In the genomic region with DNA sequence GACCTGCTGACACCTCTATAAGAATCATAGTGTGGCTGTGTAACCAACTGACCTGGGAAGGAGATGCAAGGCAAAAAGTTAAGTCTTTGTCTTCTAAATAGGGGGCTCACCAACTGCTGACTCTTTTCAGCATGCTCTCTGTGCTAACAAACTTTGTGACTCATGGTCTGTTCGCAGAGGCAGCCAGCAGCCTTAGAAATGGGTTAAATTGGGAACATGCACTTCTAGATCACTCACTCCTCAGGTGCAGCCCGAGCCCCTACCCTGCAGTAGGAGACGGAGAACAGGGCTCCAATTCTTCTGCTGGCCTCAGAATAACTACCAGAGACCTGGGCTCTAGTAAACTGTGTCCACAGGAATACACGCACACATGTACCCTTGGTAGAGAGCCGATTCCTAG, we compare ENCODE assay signal across 9 mouse cellular contexts. TPM values are rescaled to one million over a fixed set of nuclear protein-coding genes. Genes with fewer than 3 reads are reported as not detected.
A peak's percentile ranks its signal among the peaks of the same experiment; 100 is the strongest.
DNase-seq lines count a peak whose midpoint lies in the region; ATAC-seq lines count a peak whose summit lies in the region.
"Had no signal": no experiment of that assay in that cellular context is flagged by ENCODE, and none has a peak within 500 bp of the region (broad histone marks: within the 10 kb centered on the region; RNA-seq: fewer than 3 reads in every experiment).

No protein-coding gene starts in this region.

- no peaks in the 10 kb centered on the region for H3K36me3 ChIP-seq in kidney, embryonic 14.5 days (ENCODE audit: control insufficient read depth, insufficient read depth, low read length)
- no peaks in the 10 kb centered on the region for H3K36me3 ChIP-seq in embryonic facial prominence, embryonic 11.5 days (replicated peaks; ENCODE audit: control insufficient read depth, insufficient read depth, low read depth, low read length)
- no peaks in the 10 kb centered on the region for H3K36me3 ChIP-seq in hindbrain, embryonic 12.5 days
- no peaks in the 10 kb centered on the region for H3K36me3 ChIP-seq in midbrain, embryonic 15.5 days (replicated peaks)
- H3K36me3 ChIP-seq: G1E had no signal

- no peak for DNase-seq in kidney, postnatal 36 days
- DNase-seq in embryonic facial prominence, embryonic 11.5 days (ENCODE audit: low spot score) = no peak
- DNase-seq in thymus, postnatal 4 days = no peak
- no peak for DNase-seq in cerebellum, adult 11-12 months

- peaks cover 7% of the 10 kb centered on the region; the same call in 1 of the 2 replicates for H3K27me3 ChIP-seq in kidney, embryonic 14.5 days (ENCODE audit: control insufficient read depth, insufficient read depth, low read length)
- H3K27me3 ChIP-seq in embryonic facial prominence, embryonic 11.5 days (ENCODE audit: control insufficient read depth, insufficient read depth, low read length) = peaks cover 7% of the 10 kb centered on the region; the same call in 1 of the 2 replicates
- peaks cover 12% of the 10 kb centered on the region for H3K27me3 ChIP-seq in hindbrain, embryonic 12.5 days
- H3K27me3 ChIP-seq in midbrain, embryonic 15.5 days (replicated peaks) = no peaks in the 10 kb centered on the region

- ATAC-seq in kidney, embryonic 14.5 days (ENCODE audit: low FRiP score, low TSS enrichment) = no peak
- no peak for ATAC-seq in embryonic facial prominence, embryonic 11.5 days (replicated peaks; ENCODE audit: insufficient number of reproducible peaks, low FRiP score, low TSS enrichment, low read depth)
- no peak for ATAC-seq in hindbrain, embryonic 12.5 days (ENCODE audit: low FRiP score)
- ATAC-seq in midbrain, embryonic 15.5 days (replicated peaks) = peak; percentile 8
- no peak for ATAC-seq in megakaryocyte progenitor cell, adult 5-6 weeks (replicated peaks; ENCODE audit: poor library complexity)

- H3K9ac ChIP-seq in kidney, embryonic 14.5 days (ENCODE audit: low read depth, low read length) = no peak overlapping the region; the same call in 1 of the 2 replicates
- no peak overlapping the region for H3K9ac ChIP-seq in embryonic facial prominence, embryonic 11.5 days (replicated peaks; ENCODE audit: low read length)
- H3K9ac ChIP-seq in hindbrain, embryonic 12.5 days = peak overlapping the region; percentile 73
- peak overlapping the region; percentile 81 for H3K9ac ChIP-seq in midbrain, embryonic 15.5 days

- peak overlapping the region; percentile 74 for H3K4me2 ChIP-seq in kidney, embryonic 14.5 days (replicated peaks; ENCODE audit: low read depth, low read length)
- peak overlapping the region; percentile 90 for H3K4me2 ChIP-seq in embryonic facial prominence, embryonic 11.5 days (ENCODE audit: low read depth, low read length)
- H3K4me2 ChIP-seq in hindbrain, embryonic 12.5 days (replicated peaks) = peak overlapping the region; percentile 66
- H3K4me2 ChIP-seq in midbrain, embryonic 15.5 days = peak overlapping the region; percentile 67

- H3K4me1 ChIP-seq in kidney, embryonic 14.5 days (ENCODE audit: control insufficient read depth, insufficient read depth, low read length) = peaks cover 7% of the 10 kb centered on the region
- H3K4me1 ChIP-seq in embryonic facial prominence, embryonic 11.5 days (ENCODE audit: control insufficient read depth, insufficient read depth, low read length) = peaks cover 3% of the 10 kb centered on the region; the same call in 1 of the 2 replicates
- peaks cover 21% of the 10 kb centered on the region for H3K4me1 ChIP-seq in hindbrain, embryonic 12.5 days
- H3K4me1 ChIP-seq in midbrain, embryonic 15.5 days = peaks cover 28% of the 10 kb centered on the region

- peak overlapping the region; percentile 75; the same call in 1 of the 2 replicates for H3K4me3 ChIP-seq in kidney, embryonic 14.5 days (ENCODE audit: low read length)
- H3K4me3 ChIP-seq in embryonic facial prominence, embryonic 11.5 days (ENCODE audit: low read depth, low read length) = peak overlapping the region; percentile 58
- peak overlapping the region; percentile 90 for H3K4me3 ChIP-seq in hindbrain, embryonic 12.5 days
- peak overlapping the region; percentile 85 for H3K4me3 ChIP-seq in midbrain, embryonic 15.5 days

- no peak overlapping the region for H3K27ac ChIP-seq in kidney, embryonic 14.5 days (ENCODE audit: low read depth, low read length)
- H3K27ac ChIP-seq in embryonic facial prominence, embryonic 11.5 days (replicated peaks; ENCODE audit: low read depth, low read length) = no peak overlapping the region
- H3K27ac ChIP-seq in hindbrain, embryonic 12.5 days = no peak overlapping the region
- H3K27ac ChIP-seq in midbrain, embryonic 15.5 days = peak overlapping the region; percentile 85

- WGBS in kidney, embryonic 14.5 days = 39% methylated on average over 5 of the region's 5 CpGs
- WGBS in embryonic facial prominence, embryonic 11.5 days = 20% methylated on average over 5 of the region's 5 CpGs
- WGBS in hindbrain, embryonic 12.5 days = 22% methylated on average over 5 of the region's 5 CpGs
- 18% methylated on average over 5 of the region's 5 CpGs for WGBS in midbrain, embryonic 15.5 days

- no peaks in the 10 kb centered on the region for H3K9me3 ChIP-seq in kidney, embryonic 14.5 days (ENCODE audit: control insufficient read depth, low read length)
- no peaks in the 10 kb centered on the region for H3K9me3 ChIP-seq in embryonic facial prominence, embryonic 11.5 days (replicated peaks; ENCODE audit: control insufficient read depth, low read length)
- no peaks in the 10 kb centered on the region for H3K9me3 ChIP-seq in hindbrain, embryonic 12.5 days (replicated peaks)
- no peaks in the 10 kb centered on the region for H3K9me3 ChIP-seq in midbrain, embryonic 15.5 days
- H3K9me3 ChIP-seq: G1E had no signal

RNA-seq across cellular contexts. Expression of a gene that starts 1.2 kb away (rescaled TPM):
- 2.3 and 3.1 TPM in 2 replicates for polyA plus RNA-seq in kidney, embryonic 14.5 days (2014; fragmentation: Nextera tagmentation; extraction: Ambion mirVana)
- polyA plus RNA-seq in embryonic facial prominence, embryonic 11.5 days (2014; fragmentation: Nextera tagmentation; extraction: Ambion mirVana) = 5.0 and 7.9 TPM in 2 replicates
- polyA plus RNA-seq in hindbrain, embryonic 12.5 days (2016; fragmentation: Nextera tagmentation; extraction: Ambion mirVana) = 33.1 and 36.8 TPM in 2 replicates
- 47.8 and 51.7 TPM in 2 replicates for polyA plus RNA-seq in midbrain, embryonic 15.5 days (2015; fragmentation: Nextera tagmentation; extraction: Ambion mirVana)
- total RNA-seq in megakaryocyte progenitor cell, adult 5-6 weeks (2015) = 0.24 and 0.30 TPM in 2 replicates
- 0.41 and 1.9 TPM in 2 replicates for total RNA-seq in megakaryocyte progenitor cell, adult 5-6 weeks (2017)
- polyA plus RNA-seq: G1E had no signal

RNA-seq across cellular contexts. Expression of a gene that starts 44.9 kb away (rescaled TPM):
- polyA plus RNA-seq in kidney, embryonic 14.5 days (2014; fragmentation: Nextera tagmentation; extraction: Ambion mirVana) = 5.0 and 8.8 TPM in 2 replicates
- 8.5 and 9.2 TPM in 2 replicates for polyA plus RNA-seq in embryonic facial prominence, embryonic 11.5 days (2014; fragmentation: Nextera tagmentation; extraction: Ambion mirVana)
- polyA plus RNA-seq in hindbrain, embryonic 12.5 days (2016; fragmentation: Nextera tagmentation; extraction: Ambion mirVana) = 13.9 and 14.0 TPM in 2 replicates
- 20.5 and 22.4 TPM in 2 replicates for polyA plus RNA-seq in midbrain, embryonic 15.5 days (2015; fragmentation: Nextera tagmentation; extraction: Ambion mirVana)
- 5.5 and 10.2 TPM in 2 replicates for total RNA-seq in megakaryocyte progenitor cell, adult 5-6 weeks (2015)
- 4.8 and 6.7 TPM in 2 replicates for total RNA-seq in megakaryocyte progenitor cell, adult 5-6 weeks (2017)

Comparison
In these comparisons a context has a peak if more than half of its experiments do, and no peak if none do; other contexts are left out.
1. H3K9ac ChIP-seq: peak in hindbrain, embryonic 12.5 days (single experiment) and midbrain, embryonic 15.5 days (single experiment); none in kidney, embryonic 14.5 days (single experiment) and embryonic facial prominence, embryonic 11.5 days (single experiment).
2. Peak in every context shown above with its lines, with median percentiles within 50 percentile points of each other: H3K4me2 ChIP-seq and H3K4me3 ChIP-seq.